Mouse (Mus musculus) brain, adult 2 months (tissue): ENCODE results near the gene Nup50.
"Not testable (repeated sequence)": the region's sequence is repeated elsewhere in the genome, so short reads cannot be mapped to it uniquely, and the experiment has no call there.

Experiments
- DNase-seq: peaks from one replicate; pipeline ENCODE4 v3.0.0; 2011; ENCODE audit warnings: low read depth, low spot score

Gene Nup50

GRCm38 (mm10) chr15:84922884-84923507 is at the start of gene Nup50:
Nup50 (plus strand) TSS chr15:84923411.
- peak; percentile 99 for DNase-seq

- peak; percentile 80 for DNase-seq
These were observed 49.3 kb upstream of the Nup50 start for GRCm38 (mm10) chr15:84873867-84874266.

- DNase-seq, result peak; percentile 85
These were observed 46.0 kb upstream of the Nup50 start for GRCm38 (mm10) chr15:84877029-84877815.

GRCm38 (mm10) chr15:84888066-84888465 is 35.1 kb upstream of the Nup50 start:
- peak; percentile 29 for DNase-seq

- no peak for DNase-seq
These were observed 32.0 kb upstream of the Nup50 start for GRCm38 (mm10) chr15:84891246-84891645.

- peak; percentile 88 for DNase-seq
These were observed 31.6 kb upstream of the Nup50 start for GRCm38 (mm10) chr15:84891658-84892057.

GRCm38 (mm10) chr15:84896216-84896615 is 27.0 kb upstream of the Nup50 start:
- not testable (repeated sequence) for DNase-seq

GRCm38 (mm10) chr15:84896664-84897063 is 26.5 kb upstream of the Nup50 start:
- no peak for DNase-seq

- peak; percentile 13 for DNase-seq
These were observed 25.1 kb upstream of the Nup50 start for GRCm38 (mm10) chr15:84898077-84898476.

- DNase-seq, result no peak
These were observed 19.3 kb upstream of the Nup50 start for GRCm38 (mm10) chr15:84903843-84904385.

GRCm38 (mm10) chr15:84913201-84913600 is 10.0 kb upstream of the Nup50 start:
- DNase-seq, result no peak

- DNase-seq, result no peak
These were observed 3.3 kb upstream of the Nup50 start, which contains the start of gene Gm29666 for GRCm38 (mm10) chr15:84919938-84920337. Gm29666 (minus strand) TSS chr15:84920038.

GRCm38 (mm10) chr15:84923508-84924181 is 434 bp downstream of the Nup50 start:
- no peak for DNase-seq

- peak; percentile 74 for DNase-seq
These were observed 1.6 kb downstream of the Nup50 start for GRCm38 (mm10) chr15:84924781-84925315.

GRCm38 (mm10) chr15:84925495-84926018 is 2.3 kb downstream of the Nup50 start:
- DNase-seq, result peak; percentile 76

GRCm38 (mm10) chr15:84932351-84932750 is 9.1 kb downstream of the Nup50 start:
- DNase-seq, result no peak

GRCm38 (mm10) chr15:84934901-84935300 is 11.7 kb downstream of the Nup50 start:
- DNase-seq, result peak; percentile 83

GRCm38 (mm10) chr15:84940102-84940501 is 16.9 kb downstream of the Nup50 start:
- no peak for DNase-seq

- DNase-seq, result peak; percentile 81
These were observed 19.6 kb downstream of the Nup50 start for GRCm38 (mm10) chr15:84942647-84943285.

- no peak for DNase-seq
These were observed 21.1 kb downstream of the Nup50 start for GRCm38 (mm10) chr15:84944319-84944718.

GRCm38 (mm10) chr15:84948990-84949389 is 25.8 kb downstream of the Nup50 start:
- DNase-seq, result no peak
